Mouse (Mus musculus): ENCODE measurements around the gene Vav1.
"Not testable (repeated sequence)": the region's sequence is repeated elsewhere in the genome, so short reads cannot be mapped to it uniquely, and the experiment has no call there.

Vav1 gene

GRCm38 (mm10) chr17:57280411-57280810 lies 1.5 kb downstream of the Vav1 start:
- DNase-seq = no peak

GRCm38 (mm10) chr17:57283906-57284305 lies 5.0 kb downstream of the Vav1 start:
- no peak for DNase-seq

- no peak for DNase-seq
Observed at GRCm38 (mm10) chr17:57285077-57285476, 6.2 kb downstream of the Vav1 start.

GRCm38 (mm10) chr17:57286718-57287355 lies 7.9 kb downstream of the Vav1 start:
- DNase-seq = no peak

GRCm38 (mm10) chr17:57289252-57289651 lies 10.4 kb downstream of the Vav1 start:
- no peak for DNase-seq

- no peak for DNase-seq
Observed at GRCm38 (mm10) chr17:57290001-57290670, 11.2 kb downstream of the Vav1 start.

GRCm38 (mm10) chr17:57290671-57291055 lies 11.8 kb downstream of the Vav1 start:
- DNase-seq = no peak

- no peak for DNase-seq
Observed at GRCm38 (mm10) chr17:57292302-57292701, 13.4 kb downstream of the Vav1 start.

GRCm38 (mm10) chr17:57292968-57293367 lies 14.1 kb downstream of the Vav1 start:
- no peak for DNase-seq

- no peak for DNase-seq
Observed at GRCm38 (mm10) chr17:57295935-57296334, 17.0 kb downstream of the Vav1 start.

GRCm38 (mm10) chr17:57297040-57297439 lies 18.1 kb downstream of the Vav1 start:
- DNase-seq = no peak

GRCm38 (mm10) chr17:57305593-57305992 lies 26.7 kb downstream of the Vav1 start:
- no peak for DNase-seq

- no peak for DNase-seq
Observed at GRCm38 (mm10) chr17:57307074-57307473, 28.2 kb downstream of the Vav1 start.

GRCm38 (mm10) chr17:57311801-57312200 lies 32.9 kb downstream of the Vav1 start:
- DNase-seq = peak; percentile 5

- no peak for DNase-seq
Observed at GRCm38 (mm10) chr17:57327615-57328014, 48.7 kb downstream of the Vav1 start.

- DNase-seq = no peak
Observed at GRCm38 (mm10) chr17:57328944-57329343, 50.0 kb downstream of the Vav1 start.

- DNase-seq = no peak
Observed at GRCm38 (mm10) chr17:57330993-57331392, 52.1 kb downstream of the Vav1 start.

- no peak for DNase-seq
Observed at GRCm38 (mm10) chr17:57332241-57332640, 53.3 kb downstream of the Vav1 start.

GRCm38 (mm10) chr17:57334001-57334760 lies 55.3 kb downstream of the Vav1 start:
- no peak for DNase-seq

GRCm38 (mm10) chr17:57334761-57335150 lies 55.9 kb downstream of the Vav1 start:
- peak; percentile 85 for DNase-seq

GRCm38 (mm10) chr17:57335194-57335593 lies 56.3 kb downstream of the Vav1 start:
- not testable (repeated sequence) for DNase-seq

GRCm38 (mm10) chr17:57335673-57336303 lies 56.9 kb downstream of the Vav1 start:
- DNase-seq = peak; percentile 92

GRCm38 (mm10) chr17:57337996-57338395 lies 59.1 kb downstream of the Vav1 start:
- no peak for DNase-seq
